Mouse (Mus musculus) left cerebral cortex, postnatal 10 days (tissue): ENCODE measurements at regions not wholly inside any gene's neighbourhood (a gene's known extent, or its start where the extent isn't known, plus 50 kb on each side); places are given as distances from the start of the nearest gene placed in this dataset.

Source experiments
- DNase-seq, 2 experiments: peaks; one replicate each; pipeline ENCODE4 v3.0.0; 2021 to 2022; ENCODE audit warnings: low spot score in 2 of 2, mixed read lengths in 1 of 2; ENCODE audit errors: extremely low spot score in 1 of 2
- intact Hi-C: fragments of 180-260 bp; cut with DNase I; formaldehyde crosslinking; loops from one replicate; pipeline ENCODE4 v1.15.1; 2025

DNA sequence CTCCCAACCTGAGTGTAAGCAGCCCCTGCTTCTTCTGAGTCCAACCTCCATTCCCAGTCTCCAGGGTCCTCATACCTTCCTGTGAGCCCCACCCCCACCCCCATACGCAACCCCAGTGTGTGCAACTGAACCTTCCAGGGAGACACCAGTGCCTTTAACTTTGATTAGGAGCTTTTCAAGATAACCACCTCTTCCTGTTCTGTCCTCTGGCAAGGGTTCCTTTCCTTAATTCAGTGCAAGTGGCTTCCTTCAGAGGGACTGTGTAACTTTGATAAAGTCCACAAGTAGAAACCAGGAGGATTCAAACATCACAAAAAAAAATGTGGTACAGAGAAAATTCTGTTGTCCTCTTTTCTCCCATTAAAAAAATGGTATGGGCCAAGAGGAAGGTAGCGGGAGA lies 174.2 kb upstream of the Nfe2l3 start:
- DNase-seq, result no peak
- intact Hi-C loops, result no loop called here

GRCm38 (mm10) chr6:51263595-51263994 lies 168.9 kb upstream of the Nfe2l3 start:
- intact Hi-C loops, result no loop called here
- no peak for DNase-seq

GRCm38 (mm10) chr6:51265329-51265728 lies 167.1 kb upstream of the Nfe2l3 start:
- intact Hi-C loops, result no loop called here
- peak in 1 of 2 experiments; percentile 34 for DNase-seq

DNA sequence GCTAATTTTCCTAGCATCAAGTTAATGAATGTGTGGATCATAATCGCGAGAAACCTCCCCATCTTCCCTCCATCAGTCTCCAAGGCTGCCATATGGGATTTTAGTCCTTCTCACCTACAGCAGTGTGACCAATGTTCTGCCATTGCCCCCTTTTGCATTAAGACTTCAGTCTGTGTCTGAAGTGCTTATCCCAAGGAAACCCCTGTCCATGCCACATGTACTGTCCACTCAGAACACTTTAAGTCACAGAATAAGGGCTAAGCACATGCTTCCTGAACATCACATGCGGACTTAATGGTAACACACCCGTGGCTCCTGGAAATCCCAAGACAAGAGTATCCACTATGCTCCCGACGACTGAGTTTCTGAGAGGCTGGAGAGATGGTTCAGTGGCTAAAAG lies 165.7 kb upstream of the Nfe2l3 start:
- intact Hi-C loops, result no loop called here

GRCm38 (mm10) chr6:51267888-51268287 lies 164.6 kb upstream of the Nfe2l3 start:
- no peak for DNase-seq
- intact Hi-C loops, result no loop called here

More for the DNA sequence above, 165.7 kb upstream of the Nfe2l3 start:
- DNase-seq, result no peak

GRCm38 (mm10) chr6:51268931-51269330 lies 163.5 kb upstream of the Nfe2l3 start:
- intact Hi-C loops, result no loop called here
- DNase-seq, result no peak

- intact Hi-C loops, result no loop called here
- DNase-seq, result peak in 1 of 2 experiments; percentile 30
These were observed 162.9 kb upstream of the Nfe2l3 start for GRCm38 (mm10) chr6:51269617-51270016.

- DNase-seq, result peak; percentile 58 to 92
- intact Hi-C loops, result no loop called here
These were observed 162.0 kb upstream of the Nfe2l3 start for GRCm38 (mm10) chr6:51270216-51271127.

DNA sequence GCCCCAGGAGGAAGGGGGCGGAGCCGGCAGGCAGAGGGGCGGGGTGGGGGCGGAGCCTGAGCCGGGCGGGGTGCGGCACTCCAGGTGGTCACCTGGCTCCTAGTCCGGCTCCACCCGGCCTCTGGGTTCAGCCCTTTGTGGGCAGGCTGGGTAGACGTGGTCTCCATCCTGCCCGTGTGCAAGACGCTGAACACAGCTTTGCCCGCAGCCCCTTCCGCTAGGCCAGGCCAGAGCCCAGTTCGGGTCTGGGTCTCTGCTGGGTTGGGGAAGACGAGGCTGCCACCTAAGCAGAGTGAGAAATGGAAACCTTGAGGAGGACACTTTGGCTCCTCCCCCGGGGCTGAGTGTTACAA lies 161.4 kb upstream of the Nfe2l3 start:
- DNase-seq, result no peak
- intact Hi-C loops, result no loop called here

DNA sequence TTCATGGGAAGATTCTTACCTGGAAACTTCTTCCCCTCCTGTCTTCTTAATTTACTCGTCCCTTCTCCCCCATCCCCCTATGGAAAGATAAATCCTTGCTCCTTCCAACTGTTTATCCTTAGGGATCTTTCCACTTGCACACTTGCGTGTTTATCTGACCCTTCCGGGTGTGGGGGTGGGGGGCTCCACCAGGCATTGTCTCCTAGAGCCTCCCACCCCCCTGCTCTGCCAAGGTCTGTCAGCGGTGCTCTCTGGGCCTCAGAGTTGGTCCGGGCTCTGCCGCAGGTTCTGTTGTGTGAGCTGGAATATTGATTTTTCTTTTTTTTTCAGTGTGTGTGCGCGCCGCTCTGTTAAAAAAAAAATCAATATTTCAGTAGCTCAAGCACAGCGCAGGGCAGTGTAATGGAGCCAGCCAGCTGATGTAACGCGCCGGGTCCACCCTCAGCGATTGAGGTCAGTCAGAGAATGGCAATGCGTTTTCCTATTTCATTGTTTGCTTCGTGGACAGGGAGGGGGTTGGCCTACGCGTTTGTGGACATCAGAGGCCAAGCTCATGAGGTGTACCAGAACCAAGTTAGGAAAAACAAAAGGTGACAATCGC lies 160.2 kb upstream of the Nfe2l3 start:
- intact Hi-C loops, result no loop called here

DNA sequence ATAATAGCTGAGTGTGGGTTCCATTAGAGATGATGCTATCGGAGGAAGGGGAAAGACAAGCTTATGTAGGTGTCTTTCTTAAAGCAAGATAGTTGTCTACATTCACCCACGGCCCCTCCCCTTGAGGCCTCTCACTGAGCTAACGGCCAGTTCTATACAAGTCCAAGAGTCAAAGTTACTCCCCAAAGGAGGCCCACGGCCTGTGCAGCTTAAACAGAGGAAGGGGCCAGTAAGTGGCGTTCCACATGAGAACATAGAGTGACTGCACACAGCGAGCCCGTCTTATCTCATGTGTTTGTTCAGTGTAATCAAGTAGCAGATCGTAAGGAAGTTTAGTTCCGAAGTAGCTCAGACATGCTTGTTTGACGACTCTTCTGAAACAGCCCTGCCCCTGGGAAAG lies 153.0 kb upstream of the Nfe2l3 start:
- DNase-seq, result no peak
- intact Hi-C loops, result no loop called here

More for the DNA sequence above, 160.2 kb upstream of the Nfe2l3 start:
- DNase-seq, result no peak

GRCm38 (mm10) chr6:51280231-51280630 lies 152.2 kb upstream of the Nfe2l3 start:
- DNase-seq, result no peak
- intact Hi-C loops, result no loop called here

GRCm38 (mm10) chr6:51283916-51284706 lies 148.4 kb upstream of the Nfe2l3 start:
- DNase-seq, result no peak
- intact Hi-C loops, result no loop called here

- no peak for DNase-seq
- intact Hi-C loops, result no loop called here
These were observed 147.6 kb upstream of the Nfe2l3 start for GRCm38 (mm10) chr6:51284881-51285280.

- intact Hi-C loops, result no loop called here
- DNase-seq, result no peak
These were observed 145.6 kb upstream of the Nfe2l3 start for GRCm38 (mm10) chr6:51286836-51287235.

DNA sequence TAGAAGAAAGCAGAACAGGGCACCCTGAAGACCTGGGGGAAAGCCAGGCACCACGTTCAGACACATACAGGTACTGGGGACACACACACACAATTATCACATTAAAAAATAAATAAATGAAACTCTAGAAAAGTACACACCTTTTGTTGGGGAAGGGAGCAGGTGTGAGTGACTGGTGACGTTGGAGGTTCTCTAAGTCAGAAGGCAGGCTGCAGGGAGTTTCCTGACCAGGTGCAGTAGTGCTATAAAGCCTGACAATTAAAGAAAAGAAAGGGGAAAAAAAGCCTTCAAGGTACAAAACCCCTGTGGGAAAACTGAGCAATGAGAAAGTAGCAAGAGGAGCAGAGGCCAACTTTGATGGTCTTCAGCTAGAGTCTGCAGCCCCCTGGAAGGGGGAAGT lies 145.1 kb upstream of the Nfe2l3 start:
- intact Hi-C loops, result no loop called here
- no peak for DNase-seq

- intact Hi-C loops, result no loop called here
- DNase-seq, result no peak
These were observed 144.7 kb upstream of the Nfe2l3 start for GRCm38 (mm10) chr6:51287807-51288206.

GRCm38 (mm10) chr6:51288306-51289066 lies 144.0 kb upstream of the Nfe2l3 start:
- DNase-seq, result no peak
- intact Hi-C loops, result no loop called here
